Mouse (Mus musculus) embryonic facial prominence, embryonic 13.5 days (tissue): ENCODE measurements at regions not wholly inside any gene's neighbourhood (a gene's known extent, or its start where the extent isn't known, plus 50 kb on each side); places are given as distances from the start of the nearest gene placed in this dataset.

Source experiments
- ATAC-seq: fragments of 200-750 bp; cut with Nextera tagmentation; 2 replicates; pipeline ENCODE4 v1.8.0; 2017; ENCODE audit warnings: low read depth; ENCODE audit not compliant: insufficient number of reproducible peaks, insufficient read depth, low FRiP score, low TSS enrichment
- H3K27ac ChIP-seq: fragments of 300-500 bp; sonication (generic); 2 replicates; pipeline ENCODE4 v1.5.1; 2015; ENCODE audit warnings: moderate library complexity, mild to moderate bottlenecking, inconsistent platforms
- H3K27me3 ChIP-seq: fragments of 300-500 bp; sonication (generic); 2 replicates; pipeline ENCODE4 v1.6.1; 2015; ENCODE audit warnings: mild to moderate bottlenecking, inconsistent platforms
- H3K36me3 ChIP-seq: fragments of 300-500 bp; sonication (generic); 2 replicates; pipeline ENCODE4 v1.6.1; 2015; ENCODE audit warnings: mild to moderate bottlenecking, inconsistent platforms
- H3K4me1 ChIP-seq: fragments of 300-500 bp; sonication (generic); 2 replicates; pipeline ENCODE4 v1.6.1; 2015; ENCODE audit warnings: inconsistent platforms
- H3K4me2 ChIP-seq: fragments of 300-500 bp; sonication (generic); 2 replicates; pipeline ENCODE4 v1.6.1; 2015; ENCODE audit warnings: moderate library complexity, mild to moderate bottlenecking, inconsistent platforms
- H3K4me3 ChIP-seq: fragments of 300-500 bp; sonication (generic); 2 replicates; pipeline ENCODE4 v1.5.1; 2015; ENCODE audit warnings: mild to moderate bottlenecking, inconsistent platforms
- H3K9ac ChIP-seq: fragments of 300-500 bp; sonication (generic); 2 replicates; pipeline ENCODE4 v1.6.1; 2015; ENCODE audit warnings: mild to moderate bottlenecking, inconsistent platforms
- H3K9me3 ChIP-seq: fragments of 300-500 bp; sonication (generic); 2 replicates; pipeline ENCODE4 v1.6.1; 2016; ENCODE audit warnings: inconsistent platforms
- WGBS: fragments of 180-500 bp; shearing (Covaris S2); methylation state at CpG from one replicate; pipeline ENCODE4 v1.1.7; 2015; ENCODE audit warnings: mixed read lengths; 5-methylcytosine and 5-hydroxymethylcytosine counted together

- H3K27ac ChIP-seq = no peak overlapping the region
- no peak overlapping the region for H3K4me3 ChIP-seq
- ATAC-seq = no peak
- no peaks in the 10 kb centered on the region for H3K9me3 ChIP-seq
- 85% methylated on average over 5 of the region's 5 CpGs for WGBS
- H3K4me2 ChIP-seq = no peak overlapping the region
- peaks cover 20% of the 10 kb centered on the region; the same call in 1 of the 2 replicates for H3K36me3 ChIP-seq
- peaks cover 45% of the 10 kb centered on the region for H3K4me1 ChIP-seq
- H3K9ac ChIP-seq = no peak overlapping the region
- no peaks in the 10 kb centered on the region for H3K27me3 ChIP-seq
These were observed 161.4 kb upstream of the Ubr2 start for GRCm38 (mm10) chr17:47171801-47172200.

- no peak for ATAC-seq
- peaks cover 43% of the 10 kb centered on the region for H3K4me1 ChIP-seq
- no peak overlapping the region for H3K4me2 ChIP-seq
- WGBS = 82% methylated on average over 13 of the region's 13 CpGs
- peaks cover 18% of the 10 kb centered on the region; the same call in 1 of the 2 replicates for H3K36me3 ChIP-seq
- no peak overlapping the region for H3K9ac ChIP-seq
- no peak overlapping the region for H3K27ac ChIP-seq
- H3K27me3 ChIP-seq = no peaks in the 10 kb centered on the region
- H3K9me3 ChIP-seq = no peaks in the 10 kb centered on the region
- H3K4me3 ChIP-seq = no peak overlapping the region
These were observed 160.7 kb upstream of the Ubr2 start for GRCm38 (mm10) chr17:47170978-47171593.

- Histone ChIP-seq H3K4me2 (no peak overlapping the region), H3K4me3 (no peak overlapping the region), H3K36me3 (peaks cover 12% of the 10 kb centered on the region; the same call in 1 of the 2 replicates), H3K9ac (no peak overlapping the region), H3K27ac (no peak overlapping the region), H3K9me3 (no peaks in the 10 kb centered on the region), H3K27me3 (no peaks in the 10 kb centered on the region), H3K4me1 (peaks cover 64% of the 10 kb centered on the region)
- WGBS = 55% methylated on average over 8 of the region's 8 CpGs
- ATAC-seq = peak; percentile 26; the same call in 1 of the 2 replicates
These were observed 157.7 kb upstream of the Ubr2 start for GRCm38 (mm10) chr17:47168105-47168504.

- ATAC-seq = no peak
- Histone ChIP-seq H3K36me3 (peaks cover 5% of the 10 kb centered on the region; the same call in 1 of the 2 replicates), H3K27me3 (no peaks in the 10 kb centered on the region), H3K4me1 (peaks cover 51% of the 10 kb centered on the region), H3K4me2 (no peak overlapping the region), H3K27ac (no peak overlapping the region), H3K4me3 (no peak overlapping the region), H3K9me3 (no peaks in the 10 kb centered on the region), H3K9ac (no peak overlapping the region)
- 72% methylated on average over 8 of the region's 10 CpGs for WGBS
These were observed 153.5 kb upstream of the Ubr2 start for GRCm38 (mm10) chr17:47163677-47164340.

DNA sequence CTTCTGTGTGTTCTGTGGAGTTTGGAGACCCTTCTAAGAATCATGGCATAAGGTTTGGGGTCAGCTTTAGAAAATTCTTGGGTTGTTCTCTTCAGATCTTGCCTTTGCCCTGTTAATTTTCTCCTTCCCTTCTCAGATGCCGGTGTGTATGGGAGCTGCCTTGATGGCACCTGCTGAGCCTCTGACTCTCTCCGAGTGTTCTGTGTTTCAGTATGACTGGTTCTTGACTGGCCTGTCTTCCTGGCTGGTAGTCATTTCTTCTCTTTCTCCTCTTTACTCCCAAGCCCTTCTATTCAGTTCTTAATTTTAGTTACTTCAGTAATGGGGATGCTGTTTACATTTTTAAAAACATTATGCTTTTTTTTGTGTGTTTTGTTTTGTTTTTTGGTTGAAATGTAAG lies 152.1 kb upstream of the Ubr2 start:
- no peak overlapping the region for H3K27ac ChIP-seq
- H3K9me3 ChIP-seq = no peaks in the 10 kb centered on the region
- H3K4me3 ChIP-seq = no peak overlapping the region
- no peak overlapping the region for H3K4me2 ChIP-seq
- 0 out of 2 replicates have a peak, but pooled peaks cover 3% of the 10 kb centered on the region for H3K36me3 ChIP-seq
- H3K27me3 ChIP-seq = no peaks in the 10 kb centered on the region
- ATAC-seq = no peak
- no peak overlapping the region for H3K9ac ChIP-seq
- H3K4me1 ChIP-seq = peaks cover 37% of the 10 kb centered on the region
- WGBS = 73% methylated on average over 2 of the region's 2 CpGs

DNA sequence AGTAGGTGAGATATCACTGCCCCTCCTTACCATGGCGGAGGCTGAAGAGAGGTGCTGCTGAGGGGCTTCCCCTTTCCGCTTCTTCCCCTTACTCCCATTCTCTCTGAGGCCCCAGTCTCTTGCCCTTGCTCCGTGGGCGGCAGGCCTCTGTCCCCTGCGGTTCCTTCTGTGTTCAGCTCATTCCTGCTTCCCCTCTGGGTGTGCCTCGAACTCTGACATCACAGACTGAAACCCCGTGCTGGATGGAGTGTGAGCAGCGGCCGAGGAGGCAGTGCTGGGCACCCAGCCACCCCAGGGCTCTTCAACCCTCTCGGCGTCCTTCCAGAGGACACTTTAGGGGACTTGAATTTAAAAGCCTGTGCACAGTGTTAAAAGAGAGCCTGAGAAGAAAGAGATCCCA lies 145.9 kb upstream of the Ubr2 start:
- Histone ChIP-seq H3K36me3 (peaks cover 19% of the 10 kb centered on the region), H3K4me1 (peaks cover 24% of the 10 kb centered on the region), H3K27ac (no peak overlapping the region), H3K4me3 (no peak overlapping the region), H3K9ac (no peak overlapping the region), H3K27me3 (no peaks in the 10 kb centered on the region), H3K9me3 (no peaks in the 10 kb centered on the region), H3K4me2 (no peak overlapping the region)
- 88% methylated on average over 11 of the region's 11 CpGs for WGBS
- no peak for ATAC-seq

DNA sequence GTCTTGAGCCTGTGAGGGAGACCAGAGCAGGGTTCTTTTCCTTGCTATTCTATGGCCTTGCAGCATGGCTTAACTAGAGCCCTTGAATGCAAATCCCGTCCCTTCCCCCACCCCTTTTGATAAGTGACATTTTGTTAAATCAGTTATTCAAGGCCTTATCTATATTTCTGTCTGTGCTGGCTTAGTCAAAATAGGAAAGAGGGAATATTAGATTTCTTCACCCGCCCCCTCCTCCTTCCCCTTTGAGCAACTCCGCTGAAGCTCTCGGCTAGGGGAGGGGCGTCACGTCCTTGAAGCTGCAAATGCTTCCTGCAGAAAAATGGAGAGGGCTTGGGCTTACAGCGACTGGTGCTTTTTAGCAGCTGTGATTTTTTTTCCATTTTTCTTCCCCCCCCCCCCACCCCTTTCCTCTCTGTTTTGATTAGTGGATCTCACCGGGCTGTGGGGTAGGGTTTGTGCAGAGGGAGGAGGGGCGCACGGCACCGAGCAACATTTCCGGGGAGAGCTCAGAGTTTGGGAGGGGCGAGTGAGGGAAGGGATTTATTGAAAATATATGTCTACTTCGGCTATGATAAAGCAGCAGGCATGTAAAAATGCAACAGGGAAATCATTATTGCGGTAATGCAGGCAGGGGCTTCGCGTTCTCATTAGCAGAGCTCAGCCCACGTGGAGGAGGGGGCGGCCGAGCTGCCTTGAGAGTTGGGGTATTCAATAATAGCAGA lies 141.4 kb upstream of the Ubr2 start:
- Histone ChIP-seq H3K4me1 (peaks cover 59% of the 10 kb centered on the region), H3K4me3 (peak overlapping the region; percentile 34), H3K9ac (peak overlapping the region; percentile 46; the same call in 1 of the 2 replicates), H3K4me2 (peak overlapping the region; percentile 60), H3K27me3 (no peaks in the 10 kb centered on the region), H3K36me3 (peaks cover 18% of the 10 kb centered on the region), H3K9me3 (no peaks in the 10 kb centered on the region), H3K27ac (peak overlapping the region; percentile 65)
- WGBS = 16% methylated on average over 20 of the region's 20 CpGs
- ATAC-seq = peak; percentile 54; the same call in 1 of the 2 replicates

DNA sequence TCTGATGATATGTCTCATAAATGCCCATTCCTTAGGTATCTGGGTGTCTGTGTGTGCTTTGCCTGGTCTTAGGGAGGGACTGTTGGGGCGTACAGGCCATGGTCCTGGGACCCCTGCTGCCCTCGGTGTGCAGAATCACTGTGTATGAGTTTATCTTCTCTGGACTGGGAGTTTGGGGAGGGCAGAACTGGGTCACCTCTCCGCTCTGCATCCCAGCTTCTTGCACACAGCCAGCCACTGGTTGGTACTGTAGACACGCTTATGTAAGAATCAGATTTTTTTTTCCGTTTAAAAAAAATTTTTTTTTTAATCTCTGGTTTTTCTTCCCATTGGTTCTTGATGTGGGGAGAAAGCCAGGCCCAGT lies 140.8 kb upstream of the Ubr2 start:
- Histone ChIP-seq H3K27me3 (no peaks in the 10 kb centered on the region), H3K36me3 (peaks cover 15% of the 10 kb centered on the region), H3K4me2 (peak overlapping the region; percentile 60), H3K27ac (peak overlapping the region; percentile 65), H3K4me1 (peaks cover 62% of the 10 kb centered on the region), H3K9me3 (no peaks in the 10 kb centered on the region), H3K9ac (peak overlapping the region; percentile 46; the same call in 1 of the 2 replicates), H3K4me3 (peak overlapping the region; percentile 34)
- 52% methylated on average over 5 of the region's 5 CpGs for WGBS
- no peak for ATAC-seq

DNA sequence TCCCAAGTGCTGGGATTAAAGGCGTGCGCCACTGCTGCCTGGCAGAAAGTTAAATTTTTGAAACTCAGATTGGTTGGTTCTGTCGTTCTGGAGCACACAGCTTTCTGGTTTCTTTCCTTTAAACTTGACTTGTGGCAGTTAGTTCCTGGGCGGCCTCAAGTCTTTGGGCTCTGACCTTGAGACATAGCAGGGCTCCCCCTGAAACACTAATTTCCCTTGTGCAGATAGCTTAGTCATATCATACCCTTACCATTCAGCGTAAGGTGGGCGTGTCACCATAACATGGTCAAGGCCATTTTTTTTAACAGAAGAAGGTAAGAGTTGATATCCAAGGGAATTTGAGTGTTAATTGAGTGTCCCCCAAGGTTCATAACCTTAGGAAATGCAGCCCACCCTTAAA lies 140.3 kb upstream of the Ubr2 start:
- Histone ChIP-seq H3K4me1 (peaks cover 67% of the 10 kb centered on the region), H3K9ac (0 out of 2 replicates have a peak overlapping the region, but pooled peaks have one; percentile 46), H3K27ac (peak overlapping the region; percentile 65), H3K4me3 (no peak overlapping the region), H3K27me3 (no peaks in the 10 kb centered on the region), H3K9me3 (no peaks in the 10 kb centered on the region), H3K36me3 (peaks cover 15% of the 10 kb centered on the region), H3K4me2 (peak overlapping the region; percentile 60; the same call in 1 of the 2 replicates)
- WGBS = 92% methylated on average over 6 of the region's 6 CpGs
- no peak for ATAC-seq

- Histone ChIP-seq H3K4me3 (no peak overlapping the region), H3K36me3 (peaks cover 19% of the 10 kb centered on the region), H3K4me1 (peaks cover 77% of the 10 kb centered on the region), H3K9me3 (no peaks in the 10 kb centered on the region), H3K4me2 (no peak overlapping the region), H3K27me3 (no peaks in the 10 kb centered on the region), H3K9ac (no peak overlapping the region), H3K27ac (no peak overlapping the region)
- no peak for ATAC-seq
- 77% methylated on average over 13 of the region's 13 CpGs for WGBS
These were observed 139.3 kb upstream of the Ubr2 start for GRCm38 (mm10) chr17:47149662-47150061.

- Histone ChIP-seq H3K9me3 (no peaks in the 10 kb centered on the region), H3K4me2 (no peak overlapping the region), H3K36me3 (peaks cover 19% of the 10 kb centered on the region), H3K9ac (no peak overlapping the region), H3K27me3 (no peaks in the 10 kb centered on the region), H3K4me1 (peaks cover 82% of the 10 kb centered on the region), H3K4me3 (no peak overlapping the region), H3K27ac (no peak overlapping the region)
- ATAC-seq = no peak
- WGBS = 88% methylated on average over 9 of the region's 9 CpGs
These were observed 138.8 kb upstream of the Ubr2 start for GRCm38 (mm10) chr17:47149158-47149557.
